Mouse (Mus musculus) bone marrow, adult 2 months (tissue): ENCODE results near the gene Ankrd34a.
A peak's percentile ranks its signal among the peaks of the same experiment; 100 is the strongest.

ENCODE experiments used
- CTCF ChIP-seq: fragments of 200-500 bp; IDR thresholded peaks from 2 replicates; pipeline ENCODE4 v1.5.1; 2011; ENCODE audit warnings: low read length, control low read depth; ENCODE audit not compliant: control insufficient read depth, insufficient read depth
- POLR2A ChIP-seq: fragments of 200-500 bp; IDR thresholded peaks from 2 replicates; pipeline ENCODE4 v1.6.1; 2011; ENCODE audit warnings: low read depth, mild to moderate bottlenecking, control low read depth, low read length, borderline replicate concordance; ENCODE audit not compliant: control insufficient read depth

DNA sequence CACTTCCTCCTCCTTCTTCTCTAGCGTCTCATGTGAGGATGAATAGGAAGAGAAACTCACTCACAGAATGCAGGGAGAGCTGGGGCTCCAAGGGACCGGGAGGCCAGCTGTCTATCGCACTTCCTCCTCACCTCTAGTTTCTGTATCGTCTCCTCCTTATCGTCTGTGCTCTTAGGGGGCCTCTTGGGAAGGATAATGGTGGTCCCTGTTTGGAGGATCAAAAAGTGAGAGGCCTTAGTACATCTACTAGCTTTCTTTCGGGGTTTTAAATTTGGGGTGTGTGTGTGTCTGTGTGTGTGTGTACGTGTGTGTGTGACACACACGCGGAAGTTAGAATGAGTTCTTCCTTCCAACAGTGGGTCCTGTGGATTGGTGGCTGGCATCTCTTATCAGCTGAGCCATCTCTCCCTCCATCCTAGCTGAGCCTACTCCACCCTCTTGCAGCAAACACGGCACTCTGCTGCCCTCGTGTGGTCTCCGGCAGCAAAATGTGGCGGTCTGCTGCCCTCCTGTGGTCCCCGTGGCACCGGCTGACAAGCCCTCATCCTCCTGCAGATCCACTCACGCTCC, 16.5 kb upstream of the Ankrd34a start:
- TF ChIP-seq POLR2A (peak; percentile 49; the same call in 1 of the 2 replicates), CTCF (peak; percentile 100)
